Mouse (Mus musculus): ENCODE results near the gene Coasy.
A peak's percentile ranks its signal among the peaks of the same experiment; 100 is the strongest.

Coasy gene

GRCm38 (mm10) chr11:101062971-101063675, 19.2 kb upstream of the Coasy start:
- no peak for DNase-seq (ENCODE audit: low read depth, low spot score)

GRCm38 (mm10) chr11:101063676-101064327, 18.6 kb upstream of the Coasy start:
- DNase-seq (ENCODE audit: low read depth, low spot score) = peak; percentile 83

- DNase-seq (ENCODE audit: low read depth, low spot score) = no peak
Observed at GRCm38 (mm10) chr11:101064462-101064861, 17.9 kb upstream of the Coasy start.

- DNase-seq (ENCODE audit: low read depth, low spot score) = no peak
Observed at GRCm38 (mm10) chr11:101065002-101065401, 17.4 kb upstream of the Coasy start.

- peak; percentile 63 for DNase-seq (ENCODE audit: low read depth, low spot score)
Observed at GRCm38 (mm10) chr11:101066549-101067412, 15.6 kb upstream of the Coasy start.

GRCm38 (mm10) chr11:101069391-101070188, 12.8 kb upstream of the Coasy start, which contains the start of gene Naglu:
Gene Naglu (plus strand): TSS chr11:101070012.
- DNase-seq (ENCODE audit: low read depth, low spot score) = peak; percentile 79

- DNase-seq (ENCODE audit: low read depth, low spot score) = no peak
Observed at GRCm38 (mm10) chr11:101070189-101070527, 12.2 kb upstream of the Coasy start.

- DNase-seq (ENCODE audit: low read depth, low spot score) = no peak
Observed at GRCm38 (mm10) chr11:101070987-101071386, 11.4 kb upstream of the Coasy start.

GRCm38 (mm10) chr11:101071810-101072428, 10.4 kb upstream of the Coasy start:
- DNase-seq (ENCODE audit: low read depth, low spot score) = no peak

GRCm38 (mm10) chr11:101078121-101078520, 4.2 kb upstream of the Coasy start, which contains the start of gene Hsd17b1:
Gene Hsd17b1 (plus strand): TSS chr11:101078411.
- DNase-seq (ENCODE audit: low read depth, low spot score) = no peak

GRCm38 (mm10) chr11:101079746-101080145, 2.6 kb upstream of the Coasy start:
- no peak for DNase-seq (ENCODE audit: low read depth, low spot score)

GRCm38 (mm10) chr11:101080421-101080820, 1.9 kb upstream of the Coasy start:
- DNase-seq (ENCODE audit: low read depth, low spot score) = no peak

- DNase-seq (ENCODE audit: low read depth, low spot score) = no peak
Observed at GRCm38 (mm10) chr11:101081659-101082058, 706 bp upstream of the Coasy start.

- DNase-seq (ENCODE audit: low read depth, low spot score) = no peak
Observed at GRCm38 (mm10) chr11:101083083-101083697, 825 bp downstream of the Coasy start.

GRCm38 (mm10) chr11:101084246-101084645, 1.9 kb downstream of the Coasy start:
- DNase-seq (ENCODE audit: low read depth, low spot score) = no peak

GRCm38 (mm10) chr11:101084811-101085210, 2.4 kb downstream of the Coasy start:
- DNase-seq (ENCODE audit: low read depth, low spot score) = no peak

GRCm38 (mm10) chr11:101085617-101086322, 3.4 kb downstream of the Coasy start:
- DNase-seq (ENCODE audit: low read depth, low spot score) = no peak

GRCm38 (mm10) chr11:101086323-101086674, 3.9 kb downstream of the Coasy start:
- DNase-seq (ENCODE audit: low read depth, low spot score) = no peak

- DNase-seq (ENCODE audit: low read depth, low spot score) = peak; percentile 80
Observed at GRCm38 (mm10) chr11:101086756-101087681, 4.7 kb downstream of the Coasy start, which contains the start of gene Mlx. Gene Mlx (plus strand): TSS chr11:101087277.
